Mouse (Mus musculus) megakaryocyte, embryonic 14.5 days (primary cell): Measurements from ENCODE around the gene Rbfox2.

ENCODE experiments used
- FLI1 ChIP-seq: IDR thresholded peaks from 2 replicates; pipeline ENCODE4 v1.6.1; 2012; ENCODE audit warnings: low read length, inconsistent platforms, mixed read lengths
- GATA1 ChIP-seq: IDR thresholded peaks from 3 replicates; pipeline ENCODE4 v1.6.1; 2012; ENCODE audit warnings: mixed read lengths, low read length, inconsistent platforms, borderline replicate concordance

GRCm38 (mm10) chr15:77331444-77331843 lies 24.6 kb upstream of the Rbfox2 start:
- TF ChIP-seq GATA1 (no peak), FLI1 (no peak)
